Mouse (Mus musculus) hindbrain, embryonic 16.5 days (tissue): ENCODE data around the gene Klf6. TPM values are rescaled to one million over a fixed set of nuclear protein-coding genes. Genes with fewer than 3 reads are reported as not detected.
A peak's percentile ranks its signal among the peaks of the same experiment; 100 is the strongest.

Source experiments
- ATAC-seq: fragments of 200-750 bp; cut with Nextera tagmentation; 2 replicates; pipeline ENCODE4 v1.8.0; 2017; ENCODE audit warnings: moderate TSS enrichment, moderate library complexity
- H3K27ac ChIP-seq: fragments of 300-500 bp; sonication (generic); 2 replicates; pipeline ENCODE4 v1.5.1; 2014; ENCODE audit warnings: low read depth, mild to moderate bottlenecking, control low read depth, low read length, moderate library complexity
- H3K27me3 ChIP-seq: fragments of 300-500 bp; sonication (generic); replicated peaks from 2 replicates; pipeline ENCODE4 v1.6.1; 2014; ENCODE audit warnings: low read length; ENCODE audit not compliant: control insufficient read depth, insufficient read depth
- H3K36me3 ChIP-seq: fragments of 300-500 bp; sonication (generic); 2 replicates; pipeline ENCODE4 v1.6.1; 2014; ENCODE audit warnings: mild to moderate bottlenecking, low read length, moderate library complexity, mixed read lengths; ENCODE audit not compliant: control insufficient read depth, insufficient read depth
- H3K4me1 ChIP-seq: fragments of 300-500 bp; sonication (generic); 2 replicates; pipeline ENCODE4 v1.6.1; 2014; ENCODE audit warnings: low read depth, low read length; ENCODE audit not compliant: control insufficient read depth, insufficient read depth
- H3K4me2 ChIP-seq: fragments of 300-500 bp; sonication (generic); 2 replicates; pipeline ENCODE4 v1.6.1; 2014; ENCODE audit warnings: mild to moderate bottlenecking, low read length, control low read depth, moderate library complexity
- H3K4me3 ChIP-seq: fragments of 300-500 bp; sonication (generic); 2 replicates; pipeline ENCODE4 v1.5.1; 2014; ENCODE audit warnings: mild to moderate bottlenecking, low read length, control low read depth, moderate library complexity
- H3K9ac ChIP-seq: fragments of 300-500 bp; sonication (generic); 2 replicates; pipeline ENCODE4 v1.6.1; 2014; ENCODE audit warnings: low read depth, mild to moderate bottlenecking, control low read depth, low read length, moderate library complexity
- H3K9me3 ChIP-seq: fragments of 300-500 bp; sonication (generic); 2 replicates; pipeline ENCODE4 v1.6.1; 2014; ENCODE audit warnings: mild to moderate bottlenecking, low read length, moderate library complexity; ENCODE audit not compliant: control insufficient read depth
- WGBS: fragments of 180-500 bp; shearing (Covaris S2); extraction: QIAGEN DNeasy Blood & Tissue Kit; methylation state at CpG from one replicate; pipeline ENCODE4 v1.1.7; 2014; 5-methylcytosine and 5-hydroxymethylcytosine counted together
- polyA plus RNA-seq: library from polyadenylated mRNA; unstranded; fragments of >200 nt; fragmentation: Nextera tagmentation; extraction: Ambion mirVana; gene quantifications from 2 replicates; pipeline ENCODE4 v1.2.1, GENCODE M21; 2015

Klf6 gene
- polyA plus RNA-seq, 1 experiment from 2014 or later: 96.3 TPM

DNA sequence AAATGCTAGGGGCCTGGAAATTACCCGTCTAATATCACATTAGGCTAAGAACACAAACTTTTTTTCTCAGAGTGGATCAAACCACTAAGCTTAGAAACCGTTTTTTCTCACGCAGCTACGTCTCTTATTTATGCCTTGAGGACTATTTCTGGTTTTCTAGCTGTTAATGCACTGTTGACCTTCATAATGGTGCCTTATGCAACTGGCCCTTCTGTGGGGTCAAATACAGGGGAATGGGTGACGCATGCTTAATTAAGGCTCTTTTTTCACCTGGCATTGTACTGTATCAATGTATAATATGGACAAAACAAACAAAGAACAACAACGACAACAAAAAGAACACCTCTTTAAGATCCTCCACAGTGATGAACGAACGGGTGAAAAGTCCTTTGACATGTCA lies 7.1 kb downstream of the Klf6 start:
- Histone ChIP-seq H3K9me3 (no peaks in the 10 kb centered on the region), H3K4me1 (peaks cover 27% of the 10 kb centered on the region), H3K27me3 (no peaks in the 10 kb centered on the region), H3K36me3 (peaks cover 19% of the 10 kb centered on the region), H3K27ac (no peak overlapping the region), H3K4me3 (no peak overlapping the region), H3K4me2 (no peak overlapping the region), H3K9ac (no peak overlapping the region)
- ATAC-seq: no peak
- 82% methylated on average over 8 of the region's 8 CpGs for WGBS

DNA sequence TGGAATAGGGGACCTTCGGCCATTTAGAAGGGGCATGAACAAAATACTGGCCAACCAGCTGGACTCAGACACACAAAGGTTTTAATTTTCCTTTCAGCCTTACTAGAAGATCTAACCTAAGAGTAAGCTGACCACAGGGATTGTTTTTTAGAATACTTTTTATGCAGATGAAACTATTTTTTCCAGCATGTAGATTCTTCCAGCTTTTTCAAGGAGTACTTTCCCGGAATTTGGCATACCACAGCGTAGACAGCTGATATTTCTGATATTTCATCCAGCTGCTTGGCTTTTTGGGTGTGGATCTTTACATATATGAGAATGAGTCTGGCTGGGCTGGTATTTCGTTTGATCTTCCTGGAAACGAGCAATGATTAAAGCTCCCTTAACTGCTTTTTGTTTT lies 8.2 kb downstream of the Klf6 start:
- no peaks in the 10 kb centered on the region for H3K9me3 ChIP-seq
- no peak for ATAC-seq
- no peak overlapping the region; the same call in 1 of the 2 replicates for H3K4me2 ChIP-seq
- H3K4me3 ChIP-seq: no peak overlapping the region
- 45% methylated on average over 5 of the region's 5 CpGs for WGBS
- H3K4me1 ChIP-seq: peaks cover 27% of the 10 kb centered on the region
- H3K36me3 ChIP-seq: peaks cover 19% of the 10 kb centered on the region
- H3K27me3 ChIP-seq: no peaks in the 10 kb centered on the region
- H3K27ac ChIP-seq: peak overlapping the region; percentile 12; the same call in 1 of the 2 replicates
- no peak overlapping the region for H3K9ac ChIP-seq

DNA sequence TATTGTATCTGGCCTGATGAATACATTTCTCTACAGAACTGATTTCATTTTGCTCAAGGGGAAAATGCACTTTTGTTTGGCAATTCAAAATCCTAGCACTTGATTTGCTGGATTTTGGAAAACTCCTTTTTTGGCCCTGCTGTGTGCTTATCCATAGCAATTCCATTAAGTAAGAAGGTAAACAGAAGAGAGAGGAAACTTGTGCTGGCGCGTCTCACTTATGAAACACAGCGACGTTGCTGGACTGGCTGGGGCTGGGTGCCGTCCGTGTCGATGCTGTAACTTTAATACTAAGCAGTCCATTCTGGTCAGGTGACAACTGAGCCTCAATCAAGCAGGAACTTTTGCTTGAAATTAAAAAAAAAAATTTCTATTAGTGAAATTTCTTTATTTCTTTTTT lies 8.6 kb downstream of the Klf6 start:
- no peaks in the 10 kb centered on the region for H3K27me3 ChIP-seq
- no peak overlapping the region for H3K4me3 ChIP-seq
- H3K9ac ChIP-seq: no peak overlapping the region
- peaks cover 24% of the 10 kb centered on the region for H3K4me1 ChIP-seq
- H3K36me3 ChIP-seq: peaks cover 19% of the 10 kb centered on the region
- no peak overlapping the region; the same call in 1 of the 2 replicates for H3K4me2 ChIP-seq
- ATAC-seq: no peak
- peak overlapping the region; percentile 12; the same call in 1 of the 2 replicates for H3K27ac ChIP-seq
- 11% methylated on average over 7 of the region's 7 CpGs for WGBS
- H3K9me3 ChIP-seq: no peaks in the 10 kb centered on the region

DNA sequence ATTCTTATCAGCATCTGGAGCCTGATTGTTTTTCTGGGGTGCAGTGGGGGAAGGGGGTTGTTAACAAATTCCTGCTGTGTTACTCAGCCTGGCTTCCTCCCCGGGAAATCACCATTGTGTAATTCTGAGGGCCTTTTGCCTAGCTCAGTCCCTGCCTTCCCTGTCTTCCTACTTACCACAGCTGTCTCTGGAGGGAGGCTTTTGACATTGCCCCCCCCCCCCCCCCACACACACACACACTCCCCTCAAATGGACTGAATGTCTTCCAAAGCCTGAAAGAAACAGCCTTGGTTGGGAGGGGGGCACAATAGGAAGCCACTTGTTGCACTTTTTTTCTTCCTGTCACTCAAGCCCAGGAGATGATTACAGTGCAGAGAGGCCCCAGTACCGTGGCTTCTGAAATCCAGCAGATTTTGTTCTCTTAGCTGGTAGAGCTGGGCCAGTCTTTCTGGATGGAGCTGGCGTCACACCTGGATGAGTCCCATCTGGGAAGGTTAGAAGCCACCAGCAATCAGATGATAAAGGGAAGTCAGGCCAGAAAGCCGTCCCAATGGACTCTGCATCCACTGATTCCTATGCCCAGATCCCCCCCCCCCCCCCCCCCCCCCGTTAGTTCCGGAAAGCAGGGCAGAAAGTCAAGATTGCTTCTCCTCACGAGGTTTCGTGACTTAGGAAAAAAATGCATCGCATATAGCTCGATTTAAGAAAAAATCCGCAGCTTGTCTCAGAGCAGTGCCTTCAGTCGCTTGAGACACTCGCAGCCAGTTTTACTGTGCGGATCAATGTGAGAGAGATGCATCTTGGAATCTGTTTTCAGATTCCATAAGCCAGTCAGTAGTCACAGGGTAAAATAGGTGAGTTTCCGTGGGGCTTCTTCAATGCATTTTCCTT lies 9.3 kb downstream of the Klf6 start:
- H3K4me1 ChIP-seq: peaks cover 16% of the 10 kb centered on the region
- H3K4me3 ChIP-seq: no peak overlapping the region
- peak; percentile 73 for ATAC-seq
- H3K9me3 ChIP-seq: no peaks in the 10 kb centered on the region
- H3K27ac ChIP-seq: no peak overlapping the region
- H3K4me2 ChIP-seq: peak overlapping the region; percentile 24
- no peaks in the 10 kb centered on the region for H3K27me3 ChIP-seq
- 13% methylated on average over 15 of the region's 15 CpGs for WGBS
- no peak overlapping the region for H3K9ac ChIP-seq
- H3K36me3 ChIP-seq: peaks cover 15% of the 10 kb centered on the region

DNA sequence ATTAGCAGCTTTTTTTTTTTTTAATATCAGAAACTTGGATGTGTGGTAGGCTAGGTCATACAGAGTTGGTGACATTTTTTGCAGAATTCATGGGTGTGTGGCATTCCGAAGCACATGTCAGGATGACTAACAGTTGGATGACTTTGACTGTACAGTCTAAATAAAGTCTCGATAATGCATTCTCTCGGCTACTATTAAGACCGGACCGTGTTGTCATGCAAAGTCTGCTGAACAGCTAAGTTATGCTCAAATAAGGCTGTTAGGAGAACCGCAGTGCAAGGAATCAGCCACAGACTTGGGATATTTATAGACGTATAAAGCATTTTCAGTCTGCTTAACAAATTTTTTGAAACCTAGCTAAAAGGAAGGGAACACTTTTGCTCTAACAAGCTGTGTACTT lies 10.1 kb downstream of the Klf6 start:
- H3K36me3 ChIP-seq: peaks cover 9% of the 10 kb centered on the region
- no peak for ATAC-seq
- WGBS: 73% methylated on average over 7 of the region's 7 CpGs
- no peak overlapping the region for H3K4me3 ChIP-seq
- H3K9ac ChIP-seq: no peak overlapping the region
- no peaks in the 10 kb centered on the region for H3K9me3 ChIP-seq
- no peak overlapping the region for H3K4me2 ChIP-seq
- no peak overlapping the region for H3K27ac ChIP-seq
- H3K4me1 ChIP-seq: peaks cover 10% of the 10 kb centered on the region
- H3K27me3 ChIP-seq: no peaks in the 10 kb centered on the region

DNA sequence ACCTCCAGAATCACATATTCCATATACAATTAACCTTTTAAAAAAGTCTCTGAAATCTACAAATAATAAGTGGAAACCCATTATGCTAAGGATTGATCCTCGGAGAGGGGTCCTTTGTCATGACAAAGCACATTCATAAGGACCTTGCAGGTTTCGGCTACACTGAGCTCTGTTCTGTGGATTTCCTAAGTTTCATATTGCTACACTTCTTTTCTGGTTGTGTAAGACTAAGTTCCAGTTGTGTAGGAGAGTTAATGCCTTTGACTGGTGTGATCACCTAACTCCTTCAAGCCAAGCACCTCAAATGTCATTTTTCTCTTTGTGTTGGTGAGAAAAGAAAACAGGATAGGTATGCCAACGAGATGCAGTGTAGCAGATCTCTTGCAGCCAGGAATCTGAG lies 12.4 kb downstream of the Klf6 start:
- Histone ChIP-seq H3K27ac (no peak overlapping the region), H3K4me3 (no peak overlapping the region), H3K4me1 (peaks cover 10% of the 10 kb centered on the region), H3K36me3 (no peaks in the 10 kb centered on the region), H3K9ac (no peak overlapping the region), H3K27me3 (no peaks in the 10 kb centered on the region), H3K4me2 (no peak overlapping the region), H3K9me3 (no peaks in the 10 kb centered on the region)
- no peak for ATAC-seq
- WGBS: 85% methylated on average over 3 of the region's 3 CpGs

DNA sequence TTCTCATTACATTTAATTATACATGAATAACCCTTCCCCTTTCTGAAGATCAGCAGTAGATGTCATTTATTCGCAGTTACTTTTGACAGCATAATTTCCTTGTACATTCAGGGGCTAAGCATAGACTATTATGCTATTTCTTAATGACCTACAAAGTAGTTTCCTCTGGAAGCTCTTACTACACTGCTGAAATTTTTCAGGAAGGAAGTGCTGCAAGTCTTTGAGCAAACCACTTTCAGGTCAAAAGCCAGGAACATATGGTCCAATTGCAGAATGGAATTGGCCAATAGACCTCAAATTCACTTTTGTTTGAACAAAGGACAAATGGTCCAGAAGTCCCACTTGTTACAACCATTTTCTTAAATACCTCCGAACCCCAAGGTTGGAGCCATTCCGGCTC lies 14.2 kb downstream of the Klf6 start:
- Histone ChIP-seq H3K27ac (no peak overlapping the region), H3K4me2 (no peak overlapping the region), H3K27me3 (no peaks in the 10 kb centered on the region), H3K4me3 (no peak overlapping the region), H3K9me3 (no peaks in the 10 kb centered on the region), H3K9ac (no peak overlapping the region), H3K36me3 (no peaks in the 10 kb centered on the region), H3K4me1 (peaks cover 4% of the 10 kb centered on the region)
- WGBS: 86% methylated on average over 3 of the region's 3 CpGs
- no peak for ATAC-seq

DNA sequence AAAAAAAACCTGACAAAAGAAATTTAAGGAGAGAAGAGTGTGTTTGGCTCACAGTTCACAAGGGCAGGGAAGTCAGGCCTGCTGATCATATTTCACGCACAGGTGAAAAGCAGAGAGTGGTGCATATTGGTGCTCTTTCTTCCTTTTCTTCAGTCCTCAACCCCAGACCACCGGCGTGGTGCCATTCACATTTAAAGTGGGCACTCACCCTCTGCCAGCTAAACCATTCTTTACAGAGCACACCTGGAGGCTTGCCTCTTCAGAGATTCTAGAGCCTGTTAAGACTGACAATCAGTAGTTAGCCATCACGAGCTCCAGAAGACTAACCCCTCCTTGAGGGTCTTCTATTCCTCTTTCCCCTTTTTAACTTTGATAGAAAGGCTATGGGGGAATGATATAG lies 17.5 kb downstream of the Klf6 start:
- no peak overlapping the region for H3K4me2 ChIP-seq
- H3K27ac ChIP-seq: no peak overlapping the region
- no peaks in the 10 kb centered on the region for H3K4me1 ChIP-seq
- no peaks in the 10 kb centered on the region for H3K27me3 ChIP-seq
- no peak overlapping the region for H3K4me3 ChIP-seq
- H3K9me3 ChIP-seq: no peaks in the 10 kb centered on the region
- H3K36me3 ChIP-seq: no peaks in the 10 kb centered on the region
- no peak for ATAC-seq
- H3K9ac ChIP-seq: no peak overlapping the region
- WGBS: 61% methylated on average over 4 of the region's 4 CpGs

DNA sequence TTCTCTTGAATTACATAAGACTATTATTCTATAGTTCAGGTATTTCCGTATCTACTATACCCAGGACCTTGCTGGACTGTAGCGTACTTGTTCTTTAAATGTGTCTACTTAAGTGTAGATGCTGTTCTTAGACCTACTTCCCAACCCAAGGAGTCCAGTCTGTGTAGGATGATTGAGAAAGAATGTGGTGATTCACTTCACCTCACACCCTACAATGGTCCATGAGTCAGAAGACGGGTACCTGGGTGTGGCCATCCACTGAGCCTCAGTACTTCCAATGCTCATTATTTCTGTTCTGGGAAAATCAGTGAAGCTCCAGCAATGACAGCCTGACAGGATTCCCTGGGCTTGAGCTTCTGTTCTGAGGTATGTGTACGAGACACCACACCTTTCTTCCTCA lies 25.5 kb downstream of the Klf6 start:
- H3K36me3 ChIP-seq: no peaks in the 10 kb centered on the region

More for the DNA sequence above, 25.5 kb downstream of the Klf6 start:
- Histone ChIP-seq H3K4me2 (no peak overlapping the region), H3K4me3 (no peak overlapping the region), H3K9ac (no peak overlapping the region), H3K9me3 (no peaks in the 10 kb centered on the region), H3K27ac (no peak overlapping the region), H3K4me1 (no peaks in the 10 kb centered on the region), H3K27me3 (no peaks in the 10 kb centered on the region)
- 96% methylated on average over 4 of the region's 4 CpGs for WGBS
- ATAC-seq: no peak
